Mouse (Mus musculus) stomach, postnatal 0 days (tissue): Measurements from ENCODE around the gene Grin2a.

Source experiments
- CTCF ChIP-seq: IDR thresholded peaks from 2 replicates; pipeline ENCODE4 v1.5.1; 2016; ENCODE audit warnings: antibody characterized with exemption, low read depth, mild to moderate bottlenecking, moderate library complexity
- EP300 ChIP-seq: optimal IDR thresholded peaks from 2 replicates; pipeline ENCODE3; 2016; ENCODE audit warnings: antibody characterized with exemption

GRCm38 (mm10) chr16:10031891-10032290 lies 36.5 kb upstream of the Grin2a start:
- TF ChIP-seq CTCF (no peak), EP300 (no peak)
